Mouse (Mus musculus): ENCODE results near the gene Gfra1. TPM values are rescaled to one million over a fixed set of nuclear protein-coding genes. Genes with fewer than 3 reads are reported as not detected.

Gene Gfra1
- polyA plus RNA-seq, 1 experiment from 2014 or later, result 40.4 TPM

- 65% methylated on average over 2 of the region's 2 CpGs for WGBS
- no peak for ATAC-seq (ENCODE audit: insufficient read depth, low FRiP score, low TSS enrichment)
- no peak overlapping the region for H3K9ac ChIP-seq (ENCODE audit: low read length)
Observed at GRCm38 (mm10) chr19:58190947-58191346, 264.8 kb downstream of the Gfra1 start.

GRCm38 (mm10) chr19:58186558-58186957, 269.2 kb downstream of the Gfra1 start:
- ATAC-seq (ENCODE audit: insufficient read depth, low FRiP score, low TSS enrichment) (no peak), DNase-seq (ENCODE audit: low spot score) (no peak)
- H3K4me2 ChIP-seq (ENCODE audit: low read depth), result no peak overlapping the region
- no peaks in the 10 kb centered on the region for H3K36me3 ChIP-seq (ENCODE audit: control insufficient read depth, insufficient read depth, low read length)
- WGBS, result 62% methylated on average over 4 of the region's 4 CpGs
- no peaks in the 10 kb centered on the region for H3K9me3 ChIP-seq (ENCODE audit: control insufficient read depth, low read length)
- no peak overlapping the region for H3K9ac ChIP-seq (ENCODE audit: low read length)
- H3K27ac ChIP-seq (ENCODE audit: low read depth, low read length), result no peak overlapping the region
- no peaks in the 10 kb centered on the region for H3K4me1 ChIP-seq (ENCODE audit: control insufficient read depth, insufficient read depth, low read length)
- H3K27me3 ChIP-seq (ENCODE audit: control insufficient read depth, insufficient read depth, low read length), result no peaks in the 10 kb centered on the region
- no peak overlapping the region for H3K4me3 ChIP-seq (ENCODE audit: low read depth, low read length)

More at GRCm38 (mm10) chr19:58190947-58191346, 264.8 kb downstream of the Gfra1 start:
- no peak for DNase-seq (ENCODE audit: low spot score)
- Histone ChIP-seq H3K27ac (ENCODE audit: low read depth, low read length) (no peak overlapping the region), H3K4me1 (ENCODE audit: control insufficient read depth, insufficient read depth, low read length) (no peaks in the 10 kb centered on the region), H3K27me3 (ENCODE audit: control insufficient read depth, insufficient read depth, low read length) (no peaks in the 10 kb centered on the region), H3K4me2 (ENCODE audit: low read depth) (no peak overlapping the region), H3K36me3 (ENCODE audit: control insufficient read depth, insufficient read depth, low read length) (no peaks in the 10 kb centered on the region), H3K9me3 (ENCODE audit: control insufficient read depth, low read length) (no peaks in the 10 kb centered on the region), H3K4me3 (ENCODE audit: low read depth, low read length) (no peak overlapping the region)

Other genes starting within 250 kb of the Gfra1 start
- not detected in 2 replicates for gene Ccdc172, start 56.1 kb upstream of the Gfra1 start, polyA plus RNA-seq (2014; fragmentation: Nextera tagmentation; extraction: Ambion mirVana)
- 0.54 and 1.1 TPM in 2 replicates for gene Pnlip, start 196.6 kb upstream of the Gfra1 start, polyA plus RNA-seq (2014; fragmentation: Nextera tagmentation; extraction: Ambion mirVana)

All from neural tube, embryonic 11.5 days (tissue).